Mouse (Mus musculus) small intestine, adult 2 months (tissue): ENCODE measurements around the gene 9930111J21Rik2. TPM values are rescaled to one million over a fixed set of nuclear protein-coding genes. Genes with fewer than 3 reads are reported as not detected.
"Not testable (repeated sequence)": the region's sequence is repeated elsewhere in the genome, so short reads cannot be mapped to it uniquely, and the experiment has no call there.

ENCODE experiments used
- H3K27ac ChIP-seq: fragments of 200-500 bp; 2 replicates; pipeline ENCODE4 v1.5.1; 2012; ENCODE audit warnings: low read depth, low read length, control low read depth, inconsistent platforms; ENCODE audit not compliant: insufficient read depth
- H3K27me3 ChIP-seq: fragments of 200-500 bp; 2 replicates; pipeline ENCODE4 v1.6.1; 2012; ENCODE audit warnings: mild to moderate bottlenecking, moderate library complexity, low read length, inconsistent platforms; ENCODE audit not compliant: control insufficient read depth, insufficient read depth
- H3K36me3 ChIP-seq: fragments of 200-500 bp; 2 replicates; pipeline ENCODE4 v1.6.1; 2012; ENCODE audit warnings: mild to moderate bottlenecking, low read length, control low read depth, inconsistent platforms; ENCODE audit not compliant: control insufficient read depth, insufficient read depth
- H3K4me1 ChIP-seq: fragments of 200-500 bp; 2 replicates; pipeline ENCODE4 v1.6.1; 2012; ENCODE audit warnings: low read length, inconsistent platforms, mixed read lengths; ENCODE audit not compliant: control insufficient read depth, insufficient read depth, insufficient read length
- H3K4me3 ChIP-seq: fragments of 200-500 bp; 2 replicates; pipeline ENCODE4 v1.5.1; 2012; ENCODE audit warnings: low read depth, mild to moderate bottlenecking, control low read depth, inconsistent platforms, low read length, moderate library complexity
- CTCF ChIP-seq: fragments of 200-500 bp; IDR thresholded peaks from 2 replicates; pipeline ENCODE4 v1.5.1; 2012; ENCODE audit warnings: low read depth, mild to moderate bottlenecking, control low read depth, inconsistent platforms, low read length, moderate library complexity, mixed read lengths; ENCODE audit not compliant: insufficient replicate concordance, insufficient read length; ENCODE audit errors: extremely low read depth
- POLR2A ChIP-seq: fragments of 200-500 bp; IDR thresholded peaks from 2 replicates; pipeline ENCODE4 v1.6.1; 2012; ENCODE audit warnings: low read depth, mild to moderate bottlenecking, control low read depth, inconsistent platforms, low read length, moderate library complexity
- WGBS: fragments of 180-500 bp; shearing (Covaris S2); methylation state at CpG from one replicate; pipeline ENCODE4 v1.1.7; 2018; 5-methylcytosine and 5-hydroxymethylcytosine counted together
- polyA plus RNA-seq: library from polyadenylated mRNA; depleted of rRNA; stranded (reverse); fragments of >200 nt; gene quantifications from 2 replicates; pipeline ENCODE4 v1.2.3, GENCODE M21; 2012

9930111J21Rik2 gene
- polyA plus RNA-seq, 1 experiment, result 0.85 TPM

- no peaks in the 10 kb centered on the region for H3K27me3 ChIP-seq
- H3K4me1 ChIP-seq, result no peaks in the 10 kb centered on the region
- H3K27ac ChIP-seq, result no peak overlapping the region
- no peaks in the 10 kb centered on the region for H3K36me3 ChIP-seq
- TF ChIP-seq CTCF (no peak), POLR2A (no peak)
- no peak overlapping the region for H3K4me3 ChIP-seq
- WGBS, result 78% methylated on average over 1 of the region's 1 CpGs
Measured at GRCm38 (mm10) chr11:49068358-49068757, 17.3 kb upstream of the 9930111J21Rik2 start.

DNA sequence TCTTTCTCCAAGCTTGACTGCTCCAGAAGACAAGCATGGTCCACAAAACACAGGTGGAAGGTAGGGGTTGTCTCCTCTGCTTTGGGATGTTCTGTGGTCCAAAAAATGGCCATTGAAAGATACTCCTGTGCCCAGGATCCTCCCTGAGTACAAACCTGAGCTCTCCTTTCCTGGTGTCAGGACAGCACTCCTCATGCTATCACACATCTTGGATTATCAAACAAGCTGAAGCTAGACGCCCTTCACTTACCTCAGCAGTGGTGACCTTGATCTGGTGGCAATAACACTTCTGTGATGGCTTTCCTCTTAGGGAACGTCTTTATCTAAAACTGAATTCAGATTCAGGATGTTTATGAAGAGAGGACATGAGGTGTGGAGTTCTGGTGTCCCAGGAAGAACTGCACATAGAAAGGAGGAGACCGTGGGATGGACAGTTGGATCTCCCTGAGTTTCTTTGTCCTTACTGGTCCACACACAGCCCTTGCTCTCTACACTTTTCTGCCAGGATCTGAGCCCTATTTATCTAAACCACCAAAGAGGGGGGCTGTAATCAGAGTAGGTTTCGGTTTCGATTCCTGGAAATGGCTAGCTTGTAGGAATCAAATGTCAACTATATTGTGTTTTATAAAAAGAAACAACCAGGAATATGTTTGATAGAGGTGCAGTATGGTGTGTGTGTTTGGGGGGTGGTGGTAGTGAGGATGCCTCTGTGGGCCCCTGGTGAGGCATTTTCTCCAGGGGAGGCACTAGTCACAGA lies 12.8 kb upstream of the 9930111J21Rik2 start, which contains the start of gene Tgtp2:
Tgtp2 (minus strand) TSS at position 494 of the 757 bp plus-strand sequence.
- 12% methylated on average over 5 of the region's 5 CpGs for WGBS
- H3K4me3 ChIP-seq, H3K4me1 ChIP-seq, H3K36me3 ChIP-seq, H3K27me3 ChIP-seq: not testable (repeated sequence)
- peak within 1 kb of the TSS; percentile 80 for H3K27ac ChIP-seq

DNA sequence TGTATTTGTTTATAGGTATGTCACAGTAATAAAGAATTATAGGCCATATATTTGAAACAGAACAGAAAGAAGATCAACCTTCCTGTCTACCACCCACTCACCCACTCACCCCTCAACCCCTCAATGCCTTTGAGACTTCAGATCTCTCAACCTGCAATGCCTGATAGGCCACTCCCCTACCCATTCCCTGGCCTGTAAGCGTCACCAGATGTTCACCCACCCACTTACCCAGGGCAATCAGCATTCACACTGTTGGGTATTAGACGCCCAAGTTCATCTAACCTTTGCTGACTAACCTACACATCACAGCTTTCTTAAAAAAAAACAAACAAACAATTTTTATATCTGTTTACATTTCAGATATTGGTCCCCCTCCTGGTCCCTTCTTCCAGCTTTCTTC lies 10.8 kb upstream of the 9930111J21Rik2 start:
- not testable (repeated sequence) for H3K27me3 ChIP-seq

DNA sequence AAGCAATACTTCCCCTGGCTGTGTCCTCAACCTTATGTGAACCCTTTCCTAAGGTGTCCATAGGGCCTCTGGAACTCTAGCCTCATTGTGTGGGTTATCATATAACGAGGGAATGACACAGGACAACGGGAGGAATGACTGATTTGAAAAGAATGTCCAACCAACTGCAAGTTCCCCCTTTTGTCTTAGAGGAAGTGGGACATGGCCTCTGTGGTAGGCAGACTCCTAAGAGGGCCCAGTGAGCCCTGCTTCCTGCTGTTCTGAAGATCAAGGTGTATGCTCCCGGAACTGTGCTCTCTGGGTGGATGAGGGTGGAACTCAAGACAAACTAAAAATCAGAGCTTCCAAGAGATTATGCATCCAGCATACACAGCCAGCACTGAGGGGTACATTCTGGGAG lies 9.0 kb upstream of the 9930111J21Rik2 start:
- WGBS, result 43% methylated on average over 2 of the region's 3 CpGs
- H3K27ac ChIP-seq, H3K27me3 ChIP-seq, H3K36me3 ChIP-seq, H3K4me3 ChIP-seq, H3K4me1 ChIP-seq: not testable (repeated sequence)

More for the DNA sequence above, 10.8 kb upstream of the 9930111J21Rik2 start:
- 62% methylated on average over 2 of the region's 2 CpGs for WGBS
- Histone ChIP-seq H3K27ac (peak overlapping the region; percentile 29; the same call in 1 of the 2 replicates), H3K4me3 (peak overlapping the region; percentile 40; the same call in 1 of the 2 replicates)
- H3K36me3 ChIP-seq, H3K4me1 ChIP-seq: not testable (repeated sequence)

DNA sequence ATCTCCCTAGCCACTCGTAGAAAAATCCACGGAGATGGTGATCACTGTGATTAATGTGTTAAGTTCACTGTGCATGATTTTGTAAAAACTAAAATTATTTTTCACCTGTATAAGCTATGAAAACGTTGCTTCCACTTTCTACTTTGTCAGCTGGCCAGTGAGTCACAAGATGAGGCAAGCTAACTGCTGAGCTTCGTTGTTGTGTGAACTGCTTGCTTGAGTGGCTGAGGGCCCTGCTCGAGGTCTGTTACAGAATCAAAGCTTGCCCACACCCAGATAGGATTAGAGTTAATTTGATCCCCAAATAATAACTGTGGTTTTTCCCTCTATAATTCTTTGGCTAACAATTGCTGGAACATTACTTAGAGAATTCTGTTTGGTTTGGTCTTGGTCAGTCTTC lies 852 bp upstream of the 9930111J21Rik2 start:
- H3K27ac ChIP-seq, H3K36me3 ChIP-seq, H3K27me3 ChIP-seq, H3K4me3 ChIP-seq, H3K4me1 ChIP-seq: not testable (repeated sequence)
- no CpG with 5 or more reads among the region's 5 CpGs for WGBS

DNA sequence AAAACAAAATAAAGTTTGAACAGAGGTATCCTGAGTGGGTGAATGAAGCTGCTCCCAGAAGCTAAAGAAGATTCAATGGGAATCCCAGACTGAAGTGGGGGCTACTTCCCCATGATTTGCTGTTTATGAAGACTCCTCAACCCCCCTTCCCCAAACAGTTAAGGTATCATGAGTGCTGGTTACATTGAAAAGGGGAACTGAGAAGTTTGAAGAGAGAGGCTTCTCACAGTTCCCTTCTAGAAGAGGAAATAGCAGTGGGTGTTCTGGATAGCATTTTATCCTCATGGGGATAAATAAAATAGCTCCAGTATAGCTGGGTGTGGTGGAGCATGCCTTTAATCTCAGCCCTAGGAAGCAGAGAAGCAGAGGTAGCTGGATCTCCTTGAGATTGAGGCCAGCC lies 978 bp downstream of the 9930111J21Rik2 start:
- not testable (repeated sequence) for H3K27me3 ChIP-seq, H3K4me3 ChIP-seq, H3K36me3 ChIP-seq, H3K27ac ChIP-seq, H3K4me1 ChIP-seq

DNA sequence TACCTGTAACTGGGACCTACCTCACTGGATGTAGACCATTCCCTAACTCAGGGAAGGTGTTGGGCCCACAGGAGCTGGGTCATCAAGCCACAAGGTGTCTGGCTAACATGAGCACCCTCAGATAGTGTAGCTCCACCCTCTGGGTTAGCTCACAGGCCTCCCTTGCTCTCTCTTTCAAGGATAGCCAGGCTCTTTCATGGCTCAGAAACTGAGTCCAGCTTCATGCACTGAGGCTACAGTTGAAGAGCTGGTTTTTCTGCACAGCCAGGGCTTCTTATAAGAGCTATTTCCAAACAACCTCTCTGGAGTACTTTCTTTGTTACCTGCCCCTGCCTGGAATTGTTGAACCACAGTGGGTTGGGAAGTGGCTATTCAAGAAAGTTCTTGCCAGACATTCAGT lies 39.0 kb downstream of the 9930111J21Rik2 start:
- not testable (repeated sequence) for H3K27ac ChIP-seq, H3K36me3 ChIP-seq, H3K27me3 ChIP-seq, H3K4me1 ChIP-seq, H3K4me3 ChIP-seq

GRCm38 (mm10) chr11:49006785-49007184 lies 44.3 kb downstream of the 9930111J21Rik2 start:
- H3K36me3 ChIP-seq, H3K27ac ChIP-seq, H3K4me1 ChIP-seq, H3K4me3 ChIP-seq, H3K27me3 ChIP-seq: not testable (repeated sequence)
- 8% methylated on average over 1 of the region's 1 CpGs for WGBS

- H3K27me3 ChIP-seq, H3K27ac ChIP-seq, H3K36me3 ChIP-seq, H3K4me1 ChIP-seq, H3K4me3 ChIP-seq: not testable (repeated sequence)
- 38% methylated on average over 2 of the region's 2 CpGs for WGBS
Measured at GRCm38 (mm10) chr11:49006317-49006716, 44.7 kb downstream of the 9930111J21Rik2 start.

DNA sequence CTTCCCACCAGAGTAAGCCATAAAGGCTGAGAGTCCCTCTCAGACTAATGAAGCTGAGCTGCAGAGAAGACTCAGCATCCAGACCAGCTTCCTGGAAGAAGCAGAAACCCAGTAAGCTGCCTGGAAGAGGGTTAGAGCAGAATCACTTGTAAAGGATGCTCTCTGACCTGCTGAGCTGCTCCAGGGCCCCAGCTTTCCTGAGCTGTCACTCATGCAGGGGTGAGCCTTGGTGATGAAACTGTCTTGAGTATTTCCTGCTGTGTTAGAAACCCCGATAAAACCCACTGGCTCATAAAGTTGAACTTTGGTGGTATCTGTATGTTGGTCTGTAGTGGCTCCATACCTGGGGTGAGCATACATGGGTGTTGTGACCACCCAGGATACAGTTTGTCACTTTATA lies 50.6 kb downstream of the 9930111J21Rik2 start:
- H3K27me3 ChIP-seq, H3K27ac ChIP-seq, H3K4me1 ChIP-seq, H3K36me3 ChIP-seq, H3K4me3 ChIP-seq: not testable (repeated sequence)
- WGBS, result 57% methylated on average over 1 of the region's 1 CpGs

DNA sequence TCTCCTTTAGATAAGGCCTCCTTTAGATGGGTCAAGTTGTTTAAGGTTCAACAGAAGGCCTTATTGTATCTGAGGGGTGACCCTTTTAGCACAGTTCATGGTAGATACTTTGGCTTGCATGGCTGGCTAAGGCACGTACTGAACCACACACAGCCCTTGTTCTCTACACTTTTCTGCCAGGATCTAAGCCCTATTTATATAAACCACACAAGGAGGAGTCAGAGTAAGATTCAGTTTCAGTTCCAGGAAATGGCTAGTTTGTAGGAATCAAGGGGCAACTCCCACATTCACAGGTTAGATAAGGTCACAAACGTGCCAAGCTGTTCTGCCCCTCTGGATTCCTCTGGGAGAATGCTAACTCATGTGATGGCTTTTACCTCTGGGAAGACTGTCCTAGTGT lies 57.0 kb downstream of the 9930111J21Rik2 start, which contains the start of gene Tgtp1:
Tgtp1 (minus strand) TSS at position 155 of the 400 bp plus-strand sequence.
- not testable (repeated sequence) for H3K4me3 ChIP-seq, H3K4me1 ChIP-seq, H3K36me3 ChIP-seq, H3K27me3 ChIP-seq
- 8% methylated on average over 2 of the region's 2 CpGs for WGBS
- H3K27ac ChIP-seq, result peak within 1 kb of the TSS; percentile 20

- 75% methylated on average over 10 of the region's 10 CpGs for WGBS
- H3K27me3 ChIP-seq, H3K4me1 ChIP-seq, H3K36me3 ChIP-seq, H3K4me3 ChIP-seq, H3K27ac ChIP-seq: not testable (repeated sequence)
Measured at GRCm38 (mm10) chr11:48993296-48993695, 57.7 kb downstream of the 9930111J21Rik2 start.
